Mouse (Mus musculus): ENCODE data around the gene Rae1.

Gene Rae1

DNA sequence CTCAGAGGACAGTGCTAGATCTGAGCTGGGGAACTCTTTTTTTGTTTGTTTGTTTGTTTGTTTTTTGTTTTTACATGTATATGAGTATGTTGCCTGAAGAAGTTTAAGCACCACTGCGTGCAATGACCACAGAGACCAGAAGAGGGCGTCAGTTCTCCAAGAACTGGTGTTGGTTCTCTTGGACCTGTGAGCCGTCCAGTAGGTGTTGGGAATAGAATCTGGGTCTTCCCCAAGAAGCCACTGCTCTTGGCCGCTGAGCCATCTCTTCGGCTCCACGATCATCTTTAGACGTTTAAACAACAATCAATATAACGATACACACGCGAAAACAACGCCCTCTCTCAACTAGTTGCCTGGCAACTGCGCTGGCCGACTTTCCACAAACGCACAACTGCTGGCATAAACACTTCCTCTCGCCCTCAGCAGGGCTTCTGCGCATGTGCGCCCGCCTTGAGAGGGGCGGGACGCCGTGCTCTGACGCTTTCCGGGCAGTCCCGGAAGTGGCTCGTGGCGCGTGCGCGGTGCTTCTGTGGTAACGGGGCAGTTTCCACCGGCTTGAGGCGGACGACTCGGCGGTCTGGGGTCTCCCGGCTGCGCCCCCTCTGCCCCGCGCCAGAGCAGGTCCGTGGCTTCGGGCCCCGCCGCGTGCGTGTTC, at the start of gene Rae1:
TSS of gene Rae1 (plus strand) at position 488 of the 655 bp plus-strand sequence.
- DNase-seq (ENCODE audit: low read depth, low spot score): peak; percentile 96

DNA sequence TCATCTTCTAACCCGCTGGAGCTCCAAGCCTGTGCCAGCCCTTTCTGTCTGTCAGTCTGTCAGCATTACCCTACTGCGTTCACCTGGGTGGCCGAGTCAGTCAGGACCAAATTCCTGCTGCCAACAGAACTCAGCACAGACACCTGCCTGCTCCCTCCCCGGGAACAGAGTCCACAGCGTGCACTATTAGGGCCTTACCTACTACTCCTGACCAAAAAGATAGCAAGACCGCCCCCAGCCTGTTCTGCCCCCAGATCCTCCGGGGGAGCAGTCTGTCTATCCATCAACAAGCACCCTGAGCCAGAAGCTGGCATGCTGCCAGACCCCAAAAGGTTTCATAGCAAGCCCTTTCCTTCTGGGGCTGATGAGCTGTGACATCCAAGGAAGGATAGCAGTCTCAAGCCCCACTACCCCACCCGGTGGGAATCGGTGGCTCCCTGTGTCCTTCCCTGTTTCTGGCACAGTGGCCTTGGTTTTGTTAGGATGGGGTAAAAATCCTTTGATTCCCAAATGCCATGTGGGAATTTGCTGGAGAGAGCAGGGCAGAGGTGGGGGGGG, 49.7 kb upstream of the Rae1 start:
- DNase-seq (ENCODE audit: low read depth, low spot score): no peak

DNA sequence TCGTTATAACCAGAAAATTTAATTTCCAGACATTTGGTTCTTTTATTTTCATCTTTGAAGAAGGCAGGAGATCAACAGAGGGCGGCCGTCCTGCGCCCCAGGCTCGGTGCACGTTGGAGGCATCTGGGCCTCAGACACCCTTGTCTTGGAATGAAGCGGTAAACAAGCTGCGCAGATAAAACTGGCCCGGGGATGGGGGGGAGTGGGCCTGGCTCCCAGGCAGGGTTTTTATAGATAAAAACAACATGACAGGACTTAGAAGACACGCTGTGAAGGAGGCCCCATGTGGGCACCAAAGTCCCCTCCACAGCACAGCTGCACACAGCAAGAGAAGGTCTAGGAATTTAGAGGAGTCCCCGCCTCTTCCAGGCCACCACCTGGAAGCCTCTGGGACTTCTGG, 49.2 kb upstream of the Rae1 start:
- DNase-seq (ENCODE audit: low read depth, low spot score): no peak

DNA sequence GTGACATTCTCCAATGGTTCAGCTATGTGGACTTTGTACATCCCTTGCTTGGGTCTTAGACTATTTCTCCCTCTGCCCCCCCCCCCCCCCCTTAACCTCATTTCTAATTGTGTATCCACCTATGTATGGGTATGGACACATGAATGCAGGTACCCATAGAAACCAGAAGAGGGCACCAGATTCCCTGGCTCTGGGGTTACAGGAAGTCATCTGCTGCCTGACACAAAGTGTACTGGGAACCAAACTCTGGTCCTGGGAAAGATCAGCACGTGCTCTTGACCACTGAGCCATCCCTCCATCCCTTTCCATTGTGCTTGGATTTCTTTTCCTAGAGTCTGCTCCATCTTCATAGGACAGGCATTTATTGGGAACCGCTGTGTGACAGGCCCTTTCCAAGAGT, 47.9 kb upstream of the Rae1 start:
- DNase-seq (ENCODE audit: low read depth, low spot score): no peak

DNA sequence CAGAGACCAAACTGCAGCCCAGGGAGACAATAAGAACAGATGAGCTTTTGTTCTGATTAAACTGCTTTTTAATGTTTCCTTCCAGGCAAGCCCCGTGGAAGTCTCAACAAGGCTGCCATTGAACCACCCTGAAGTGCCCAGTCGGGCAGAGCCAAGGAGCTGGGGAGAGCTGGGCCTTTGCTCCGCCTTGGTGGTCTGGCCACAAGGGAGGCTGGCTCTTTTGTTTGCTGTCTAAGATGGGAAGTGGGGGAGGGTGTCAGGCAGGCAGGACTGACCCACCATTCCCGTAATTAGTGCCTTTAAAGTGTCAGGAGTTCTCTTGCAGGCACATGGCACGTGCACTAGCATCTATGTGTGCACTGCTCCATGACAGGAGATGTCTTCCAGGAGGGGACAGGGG, 41.3 kb upstream of the Rae1 start:
- no peak for DNase-seq (ENCODE audit: low read depth, low spot score)

DNA sequence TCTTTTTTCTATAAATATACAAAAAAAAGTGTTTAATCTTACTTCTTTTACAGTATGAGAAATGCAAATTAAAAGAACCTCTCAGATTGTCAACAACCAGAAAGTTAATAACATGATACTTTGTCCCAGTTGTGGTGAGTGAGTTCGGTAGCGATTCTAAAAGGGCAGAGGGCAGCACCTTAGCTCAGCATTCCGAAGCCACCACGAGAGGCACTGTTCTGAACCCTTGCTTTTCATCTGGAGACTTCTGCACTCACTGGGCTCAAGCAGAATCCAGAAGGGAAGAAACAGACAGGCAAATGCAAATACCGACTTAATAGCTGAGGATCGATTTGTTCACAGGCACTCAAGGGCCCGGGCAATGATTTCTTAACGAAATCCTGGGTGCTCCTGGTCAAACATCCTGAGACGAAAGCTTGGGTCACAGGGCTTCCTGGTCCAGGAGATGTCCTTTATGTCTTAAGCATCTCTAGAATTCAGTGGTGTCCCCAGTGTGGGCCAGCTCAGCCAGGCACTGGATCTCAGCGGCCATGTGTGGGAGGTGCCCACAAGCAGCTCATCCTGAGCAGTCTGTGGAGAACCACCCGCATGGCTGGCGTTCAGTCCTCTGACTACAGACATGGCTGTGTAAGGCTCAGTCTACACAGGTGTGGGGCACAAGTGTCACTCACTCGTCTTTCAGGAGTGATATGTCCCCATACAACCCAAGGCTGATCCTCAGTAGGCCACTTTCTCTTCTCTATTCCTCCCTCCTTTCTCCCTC, 40.7 kb upstream of the Rae1 start:
- no peak for DNase-seq (ENCODE audit: low read depth, low spot score)

DNA sequence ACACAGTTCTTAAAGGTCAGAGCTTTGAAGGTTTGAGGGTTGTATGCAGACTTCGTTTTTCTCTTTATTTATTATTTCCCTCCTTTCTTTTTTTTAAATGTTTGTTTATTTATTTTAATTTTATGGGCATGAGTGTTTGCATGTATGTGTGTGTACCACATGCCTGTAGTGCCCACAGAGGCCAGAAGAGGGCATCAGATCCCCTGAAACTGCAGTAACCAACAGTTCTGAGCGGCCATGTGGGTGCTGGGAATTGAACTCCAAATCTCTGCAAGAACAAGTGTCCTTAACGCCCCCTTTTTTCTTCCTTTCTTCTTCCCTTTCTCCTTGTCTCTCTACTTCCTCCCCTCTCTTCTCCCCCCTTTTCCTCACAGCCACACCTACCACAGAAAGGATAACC, 39.6 kb upstream of the Rae1 start:
- DNase-seq (ENCODE audit: low read depth, low spot score): no peak

DNA sequence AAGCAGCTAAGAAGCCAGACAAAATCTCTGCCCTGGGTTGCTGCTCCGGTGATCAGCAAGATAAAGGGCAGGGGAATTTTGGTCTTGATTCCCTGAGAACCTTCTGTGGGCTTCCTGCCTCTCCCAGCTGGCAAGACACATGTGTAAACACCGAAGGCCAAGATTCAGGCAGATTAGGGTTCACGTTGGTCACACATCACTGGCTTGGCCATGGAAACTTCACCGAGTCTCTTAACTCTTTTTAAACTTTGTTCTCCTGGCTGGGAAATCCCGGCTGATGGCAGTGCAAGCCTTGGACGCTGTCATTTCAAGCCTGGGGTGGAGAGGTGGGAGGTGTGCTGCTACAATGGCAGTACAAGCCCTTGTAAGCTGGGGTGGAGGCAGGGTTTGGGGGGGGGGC, 38.7 kb upstream of the Rae1 start:
- no peak for DNase-seq (ENCODE audit: low read depth, low spot score)

DNA sequence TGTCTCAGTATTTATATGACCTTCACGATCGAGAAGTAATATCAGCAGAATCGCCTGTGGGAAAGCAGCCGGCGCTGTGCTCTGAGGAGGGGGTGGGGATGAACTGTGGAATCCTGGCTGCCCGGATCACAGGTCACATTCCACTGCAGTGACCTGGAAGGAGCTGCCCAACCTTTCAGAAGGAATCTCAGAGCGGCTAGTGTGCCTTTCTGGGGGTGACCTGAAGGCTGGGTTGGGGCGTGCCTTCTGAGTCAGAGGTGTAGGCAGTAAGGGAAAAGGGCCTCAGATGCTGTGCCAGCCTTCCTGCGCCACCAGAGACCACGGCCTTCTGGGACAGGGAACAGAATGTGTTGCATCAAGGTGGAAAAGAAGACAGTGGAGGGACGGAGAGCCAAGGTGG, 34.7 kb upstream of the Rae1 start:
- DNase-seq (ENCODE audit: low read depth, low spot score): no peak

DNA sequence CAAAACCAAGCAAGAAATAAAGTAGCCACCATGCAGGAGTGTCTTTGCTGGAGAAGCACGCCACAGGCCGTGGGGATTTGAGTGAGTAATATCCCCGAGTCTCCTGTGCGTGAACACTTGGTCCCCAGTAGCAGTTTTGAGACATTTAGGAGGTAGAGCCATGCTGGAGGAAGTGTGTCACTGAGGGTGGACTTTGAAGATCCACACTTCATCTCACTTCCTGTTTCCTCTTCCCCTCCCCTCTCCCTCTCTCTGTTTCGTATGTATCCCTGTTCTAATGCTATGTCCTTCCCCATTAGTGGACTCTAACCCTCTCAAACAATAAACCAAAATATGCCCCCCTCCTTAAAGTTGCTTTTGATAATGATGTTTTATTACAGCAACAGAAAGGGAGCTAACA, 33.4 kb upstream of the Rae1 start:
- no peak for DNase-seq (ENCODE audit: low read depth, low spot score)

DNA sequence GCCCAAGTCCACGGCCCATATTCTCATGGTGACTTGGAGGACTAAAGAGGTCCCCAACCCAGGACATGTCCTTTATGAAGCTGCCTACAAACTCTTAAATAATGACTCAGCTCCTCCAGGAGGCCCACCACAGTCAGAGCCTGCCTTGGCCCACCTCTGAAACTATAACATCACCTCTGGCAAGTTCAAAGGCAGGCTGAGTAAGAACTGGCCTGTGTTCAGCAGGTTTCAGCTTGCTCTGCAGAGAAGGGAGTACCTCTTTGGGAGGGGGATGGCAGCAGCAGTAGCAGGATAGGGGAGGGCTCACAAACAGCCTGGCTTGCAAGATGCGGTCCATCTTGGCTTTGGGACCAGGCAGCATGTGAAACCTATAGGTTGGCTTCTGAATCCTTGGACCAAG, 28.1 kb upstream of the Rae1 start:
- DNase-seq (ENCODE audit: low read depth, low spot score): no peak

DNA sequence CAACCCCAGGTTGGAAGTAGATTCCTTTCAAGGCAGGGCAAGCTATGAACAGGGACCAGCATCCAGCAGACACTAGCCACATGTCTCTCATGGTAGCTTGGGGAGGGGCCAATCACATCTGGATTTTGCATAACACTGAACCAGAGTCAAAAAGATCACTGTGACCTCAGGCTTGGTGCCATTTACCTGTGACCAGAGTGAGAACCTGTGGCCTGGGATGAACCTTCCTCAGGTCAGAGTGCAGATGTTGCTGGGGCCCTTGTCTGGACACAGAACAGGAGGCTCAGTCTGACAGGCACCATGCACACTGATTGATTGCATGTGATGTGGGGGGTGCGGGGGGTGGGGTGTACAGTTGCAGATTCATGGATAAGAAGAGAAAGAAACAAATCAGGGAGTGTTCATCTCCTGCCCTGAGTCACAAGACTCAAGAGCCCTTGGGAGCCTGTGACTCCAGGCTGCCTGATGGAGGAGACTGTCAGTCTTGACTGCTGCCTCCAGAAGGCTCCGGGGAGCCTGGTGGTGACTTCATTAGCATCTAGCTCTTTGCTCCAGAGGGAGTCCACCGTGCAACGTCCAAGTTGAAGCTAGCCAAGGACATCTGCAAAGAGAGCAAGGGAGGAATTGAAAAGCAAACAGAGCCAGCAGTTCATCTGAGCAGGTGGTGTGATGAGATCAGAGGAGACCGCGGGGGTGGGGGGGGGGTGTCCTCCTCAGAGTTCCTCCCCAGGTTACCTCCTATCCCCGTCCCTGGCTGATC, 25.9 kb upstream of the Rae1 start:
- DNase-seq (ENCODE audit: low read depth, low spot score): no peak

DNA sequence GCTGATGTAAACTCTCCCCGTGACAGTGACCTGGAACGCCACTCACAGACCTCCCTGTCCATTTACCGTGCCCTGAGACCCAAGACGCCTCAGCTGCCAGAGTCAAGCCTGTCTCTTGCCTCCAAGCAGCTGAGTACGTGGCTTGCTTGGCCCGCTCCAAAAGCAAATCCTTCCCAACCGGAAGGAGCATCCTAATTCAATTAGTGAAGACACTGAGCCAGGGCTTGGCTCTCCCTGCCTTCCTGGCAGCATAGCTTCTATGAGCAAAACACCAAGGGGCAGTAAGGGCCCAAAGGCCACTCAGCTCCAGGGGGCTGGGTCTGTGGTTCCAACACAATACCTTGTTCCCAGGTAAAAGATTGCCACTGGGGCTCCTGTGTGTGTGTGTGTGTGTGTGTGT, 25.2 kb upstream of the Rae1 start:
- DNase-seq (ENCODE audit: low read depth, low spot score): no peak

DNA sequence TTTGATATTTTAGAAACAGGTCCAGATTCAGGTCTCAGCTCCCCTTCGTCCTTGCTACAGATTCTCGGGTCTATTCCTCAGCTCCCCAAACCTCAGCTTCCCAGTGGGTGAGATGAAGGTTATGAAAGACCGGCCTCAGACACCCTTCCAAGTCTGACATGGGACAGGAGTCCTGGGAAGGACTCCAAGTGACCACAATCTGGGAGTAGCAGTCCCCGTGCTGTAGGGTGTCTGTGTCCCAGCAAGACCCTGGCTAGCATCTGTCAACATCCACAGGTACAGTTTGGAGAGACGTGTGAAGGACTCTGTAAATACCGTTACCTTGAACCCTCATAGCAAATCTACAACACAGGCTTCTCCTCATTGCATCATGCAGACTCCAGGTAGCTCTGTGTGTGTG, 24.8 kb upstream of the Rae1 start:
- DNase-seq (ENCODE audit: low read depth, low spot score): no peak

DNA sequence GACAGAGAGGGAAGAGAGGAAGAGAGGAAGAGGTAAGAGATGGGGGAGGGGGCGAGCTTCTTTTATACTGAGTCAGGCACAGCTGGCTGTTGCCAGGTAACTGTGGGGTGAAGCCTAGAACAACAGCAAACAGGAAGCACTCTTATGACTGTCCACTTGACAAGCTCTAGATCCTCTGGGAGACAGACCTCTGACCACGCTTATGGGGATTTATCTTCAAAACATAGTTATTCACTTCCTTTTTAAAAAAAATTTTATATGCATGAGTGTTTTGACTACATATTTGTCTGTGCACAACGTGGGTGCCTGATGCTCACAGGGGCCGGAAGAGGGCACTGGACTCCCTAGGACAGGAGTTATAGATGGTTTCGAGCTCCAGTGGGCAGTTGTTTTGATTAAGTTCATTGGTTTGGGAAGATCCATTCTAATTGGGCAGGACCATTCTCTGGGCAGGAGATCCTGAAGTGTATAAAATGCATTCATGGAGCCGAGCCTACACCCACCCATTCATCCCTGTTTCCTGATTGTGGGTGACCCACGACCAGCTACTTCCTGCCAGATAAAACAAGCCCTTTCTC, 23.2 kb upstream of the Rae1 start:
- no peak for DNase-seq (ENCODE audit: low read depth, low spot score)

DNA sequence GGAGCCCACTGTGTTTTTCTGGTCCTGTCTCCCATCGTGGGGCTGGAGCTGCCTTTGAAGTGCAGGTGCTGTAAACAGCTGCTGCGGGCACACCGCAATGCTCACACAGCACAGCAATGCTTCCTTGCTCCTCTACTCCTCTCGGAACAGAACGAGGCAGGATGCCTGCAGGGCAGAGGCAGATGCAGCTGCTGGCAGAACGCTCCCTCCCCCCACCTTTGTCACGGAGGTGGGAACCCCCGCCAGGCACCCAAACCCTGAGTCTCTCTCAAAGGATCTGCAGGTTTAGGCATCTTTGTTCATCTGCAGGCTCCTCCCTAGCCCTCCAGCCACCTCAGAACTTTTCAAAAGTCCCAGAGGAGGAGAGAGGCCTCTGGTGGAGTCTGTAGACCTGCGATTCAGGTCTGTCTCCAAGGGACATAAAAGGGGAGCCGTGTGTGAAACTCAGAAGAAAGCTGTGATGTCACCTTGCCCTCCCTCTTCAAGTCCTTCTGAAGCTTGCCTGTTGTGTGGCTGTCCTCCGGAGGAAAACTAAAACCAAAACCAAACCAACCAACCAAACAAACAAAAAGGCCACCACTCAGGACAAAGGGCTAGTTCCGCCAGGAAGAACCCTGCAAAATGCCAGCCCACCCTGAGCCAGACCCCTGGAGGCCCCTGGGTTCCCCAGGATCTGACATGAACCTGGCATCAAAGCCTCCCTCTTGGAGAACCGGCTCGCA, 22.3 kb upstream of the Rae1 start, which contains the start of gene Spo11:
TSS of gene Spo11 (plus strand) at position 292 of the 722 bp plus-strand sequence.
- no peak for DNase-seq (ENCODE audit: low read depth, low spot score)

DNA sequence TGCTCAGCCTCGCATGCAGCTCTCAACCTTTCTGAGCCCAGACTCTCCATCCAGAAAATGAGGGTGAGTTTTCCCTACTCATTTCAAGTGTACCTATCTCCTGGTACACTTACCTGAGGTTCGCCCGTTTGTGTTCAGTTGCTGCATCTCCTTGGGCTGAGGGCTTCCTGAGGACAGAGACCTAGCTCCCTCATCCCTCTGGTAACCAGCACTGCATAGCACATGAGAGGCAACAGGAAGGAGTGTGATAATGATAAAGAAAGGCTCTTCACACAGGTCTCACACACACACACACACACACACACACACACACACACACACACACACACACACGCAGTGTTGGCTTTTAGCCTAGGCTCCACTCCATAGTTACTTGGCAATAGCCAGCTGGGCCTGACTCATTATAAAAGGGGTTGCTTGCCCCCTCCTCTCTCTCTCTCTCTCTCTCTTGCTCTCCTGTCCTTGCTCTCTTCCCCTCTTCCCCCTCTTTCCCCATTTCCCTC, 21.7 kb upstream of the Rae1 start:
- DNase-seq (ENCODE audit: low read depth, low spot score): no peak

DNA sequence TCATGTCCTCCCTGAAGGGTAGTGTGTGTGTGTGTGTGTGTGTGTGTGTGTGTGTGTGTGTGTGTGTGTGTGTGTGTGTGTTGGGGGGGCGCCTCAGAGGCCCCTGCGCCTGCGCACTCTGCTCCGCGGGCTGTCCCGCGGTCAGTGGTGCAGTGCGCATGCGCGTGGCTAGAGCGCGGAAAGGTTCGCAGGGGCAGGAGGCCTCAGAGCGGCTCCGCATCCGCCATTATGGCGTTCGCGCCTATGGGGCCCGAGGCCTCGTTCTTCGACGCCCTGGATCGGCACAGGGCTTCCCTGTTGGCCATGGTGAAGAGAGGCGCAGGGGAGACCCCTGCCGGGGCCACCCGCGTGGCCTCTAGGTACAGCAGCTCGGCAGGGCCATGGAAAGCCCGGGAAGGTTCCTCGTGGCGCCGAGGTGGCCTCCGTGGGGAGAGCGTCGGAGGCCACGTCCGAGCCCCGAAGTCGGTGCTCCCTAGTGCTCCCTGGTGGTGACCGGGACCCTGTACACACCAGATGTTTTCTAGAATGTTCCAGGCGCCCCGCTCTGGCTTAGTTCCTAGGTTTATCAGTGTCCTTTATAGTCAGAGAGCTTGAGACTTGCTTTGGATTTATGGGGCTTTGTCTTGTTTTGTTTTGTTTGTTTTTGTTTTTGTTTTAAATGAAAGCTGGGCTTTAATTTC, 20.1 kb upstream of the Rae1 start:
- no peak for DNase-seq (ENCODE audit: low read depth, low spot score)

DNA sequence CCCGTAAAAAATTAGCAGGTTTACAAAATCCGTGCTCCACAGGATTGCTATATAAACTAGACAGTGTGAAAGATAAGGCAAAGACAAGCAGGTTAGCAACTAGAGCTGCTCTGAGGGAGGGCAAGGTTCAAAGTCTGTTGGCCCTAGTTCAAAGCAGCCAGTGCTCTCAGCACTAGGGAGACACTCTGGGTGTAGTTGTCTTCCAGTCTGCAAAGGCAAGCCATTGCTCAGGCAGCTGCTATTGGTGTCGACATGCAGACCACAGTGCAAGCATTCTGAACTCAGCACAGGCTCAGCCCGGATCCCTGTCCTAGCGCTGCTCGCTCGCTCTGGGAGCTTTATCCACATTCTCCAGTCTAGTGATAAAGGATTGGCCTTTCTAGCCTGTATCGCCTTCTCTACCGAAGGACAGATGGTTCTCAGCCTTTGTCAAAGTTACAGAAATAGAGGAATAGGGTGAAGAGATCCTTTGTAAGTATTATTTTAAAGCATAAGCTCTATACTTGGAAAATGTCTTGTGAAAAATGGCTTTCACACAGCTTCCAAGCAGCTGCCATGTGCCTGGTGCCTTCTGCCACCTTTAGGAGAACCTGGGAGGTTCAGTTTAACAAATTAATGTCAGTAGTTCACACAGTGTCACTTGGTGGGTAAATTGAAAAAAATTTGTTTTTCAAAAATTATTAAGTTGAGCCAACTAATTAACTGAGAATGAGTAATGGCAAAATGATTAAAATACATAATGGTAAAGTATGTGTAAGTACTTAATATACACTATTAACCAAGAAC, 16.9 kb upstream of the Rae1 start:
- DNase-seq (ENCODE audit: low read depth, low spot score): no peak

DNA sequence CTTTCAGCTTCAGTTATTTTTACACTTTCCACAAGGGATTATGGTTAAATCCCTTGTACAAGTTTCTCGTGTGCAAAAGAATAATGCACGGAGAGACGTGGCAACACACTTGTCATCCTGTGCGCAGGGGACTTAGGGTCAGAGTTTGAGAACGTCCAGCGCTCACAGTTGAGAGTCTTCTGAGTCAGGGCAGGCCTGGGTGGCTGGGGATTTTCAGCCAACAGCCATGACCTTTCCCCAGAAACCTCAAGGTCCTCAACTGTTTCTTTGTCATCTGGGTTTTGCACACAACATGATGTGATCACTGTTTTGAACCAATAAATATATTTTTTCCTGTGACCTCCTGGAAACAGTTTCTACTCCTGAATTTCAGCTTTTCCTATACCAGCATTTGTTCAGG, 9.8 kb upstream of the Rae1 start:
- no peak for DNase-seq (ENCODE audit: low read depth, low spot score)
